Mouse (Mus musculus): ENCODE data around the gene Ptgfrn. TPM values are rescaled to one million over a fixed set of nuclear protein-coding genes. Genes with fewer than 3 reads are reported as not detected.

Gene Ptgfrn
- total RNA-seq, 2 experiments from 2014 or later = 49.4 to 49.5 TPM

- DNase-seq (ENCODE audit: low spot score in 2 of 2) = no peak
Observed at GRCm38 (mm10) chr3:101086584-101087445, 23.3 kb downstream of the Ptgfrn start.

- DNase-seq (ENCODE audit: low spot score in 2 of 2) = no peak
Observed at GRCm38 (mm10) chr3:101080925-101081324, 29.2 kb downstream of the Ptgfrn start.

- DNase-seq (ENCODE audit: low spot score in 2 of 2) = no peak
Observed at GRCm38 (mm10) chr3:101078344-101078743, 31.7 kb downstream of the Ptgfrn start.

GRCm38 (mm10) chr3:101077710-101078100 lies 32.4 kb downstream of the Ptgfrn start:
- no peak for DNase-seq (ENCODE audit: low spot score in 2 of 2)

- no peak for DNase-seq (ENCODE audit: low spot score in 2 of 2)
Observed at GRCm38 (mm10) chr3:101076966-101077709, 32.9 kb downstream of the Ptgfrn start.

GRCm38 (mm10) chr3:101075866-101076265 lies 34.2 kb downstream of the Ptgfrn start:
- peak in 1 of 2 experiments; percentile 12 for DNase-seq (ENCODE audit: low spot score in 2 of 2)

- DNase-seq (ENCODE audit: low spot score in 2 of 2) = no peak
Observed at GRCm38 (mm10) chr3:101073384-101073783, 36.7 kb downstream of the Ptgfrn start.

- no peak for DNase-seq (ENCODE audit: low spot score in 2 of 2)
Observed at GRCm38 (mm10) chr3:101072506-101073215, 37.4 kb downstream of the Ptgfrn start.

- DNase-seq (ENCODE audit: low spot score in 2 of 2) = no peak
Observed at GRCm38 (mm10) chr3:101071576-101071975, 38.5 kb downstream of the Ptgfrn start.

GRCm38 (mm10) chr3:101070796-101071235 lies 39.3 kb downstream of the Ptgfrn start:
- no peak for DNase-seq (ENCODE audit: low spot score in 2 of 2)

GRCm38 (mm10) chr3:101070230-101070795 lies 39.8 kb downstream of the Ptgfrn start:
- DNase-seq (ENCODE audit: low spot score in 2 of 2) = peak in 1 of 2 experiments; percentile 25

- DNase-seq (ENCODE audit: low spot score in 2 of 2) = no peak
Observed at GRCm38 (mm10) chr3:101068701-101069100, 41.4 kb downstream of the Ptgfrn start.

- no peak for DNase-seq (ENCODE audit: low spot score in 2 of 2)
Observed at GRCm38 (mm10) chr3:101066175-101066574, 43.9 kb downstream of the Ptgfrn start.

GRCm38 (mm10) chr3:101061865-101062585 lies 48.1 kb downstream of the Ptgfrn start:
- no peak for DNase-seq (ENCODE audit: low spot score in 2 of 2)

- DNase-seq (ENCODE audit: low spot score in 2 of 2) = no peak
Observed at GRCm38 (mm10) chr3:101059214-101059613, 50.9 kb downstream of the Ptgfrn start.

- DNase-seq (ENCODE audit: low spot score in 2 of 2) = no peak
Observed at GRCm38 (mm10) chr3:101058203-101058602, 51.9 kb downstream of the Ptgfrn start.

GRCm38 (mm10) chr3:101055216-101055615 lies 54.9 kb downstream of the Ptgfrn start:
- no peak for DNase-seq (ENCODE audit: low spot score in 2 of 2)

GRCm38 (mm10) chr3:101051601-101052000 lies 58.5 kb downstream of the Ptgfrn start:
- DNase-seq (ENCODE audit: low spot score in 2 of 2) = no peak

GRCm38 (mm10) chr3:101049997-101050396 lies 60.1 kb downstream of the Ptgfrn start:
- no peak for DNase-seq (ENCODE audit: low spot score in 2 of 2)

GRCm38 (mm10) chr3:101048781-101049180 lies 61.3 kb downstream of the Ptgfrn start:
- no peak for DNase-seq (ENCODE audit: low spot score in 2 of 2)

Measured in adrenal gland, postnatal 4 days (tissue).